Mouse (Mus musculus) lung, embryonic 14.5 days (tissue): ENCODE results near the gene Bmpr1b. TPM values are rescaled to one million over a fixed set of nuclear protein-coding genes. Genes with fewer than 3 reads are reported as not detected.
A peak's percentile ranks its signal among the peaks of the same experiment; 100 is the strongest.

Experiments used
- ATAC-seq: fragments of 200-750 bp; cut with Nextera tagmentation; 2 replicates; pipeline ENCODE4 v1.8.0; 2017; ENCODE audit warnings: mild to moderate bottlenecking, moderate TSS enrichment, moderate library complexity; ENCODE audit not compliant: insufficient read depth
- DNase-seq: peaks from one replicate; pipeline ENCODE4 v3.0.0-alpha.2; 2015
- H3K27ac ChIP-seq: fragments of 300-500 bp; sonication (generic); 2 replicates; pipeline ENCODE4 v1.5.1; 2014; ENCODE audit warnings: low read depth, mild to moderate bottlenecking, moderate library complexity
- H3K27me3 ChIP-seq: fragments of 300-500 bp; sonication (generic); 2 replicates; pipeline ENCODE4 v1.6.1; 2014; ENCODE audit warnings: low read length, control low read depth; ENCODE audit not compliant: insufficient read depth
- H3K36me3 ChIP-seq: fragments of 300-500 bp; sonication (generic); 2 replicates; pipeline ENCODE4 v1.6.1; 2014; ENCODE audit warnings: control low read depth; ENCODE audit not compliant: insufficient read depth
- H3K4me1 ChIP-seq: fragments of 300-500 bp; sonication (generic); 2 replicates; pipeline ENCODE4 v1.6.1; 2014; ENCODE audit warnings: antibody characterized with exemption, control low read depth; ENCODE audit not compliant: insufficient read depth
- H3K4me2 ChIP-seq: fragments of 300-500 bp; sonication (generic); 2 replicates; pipeline ENCODE4 v1.6.1; 2014; ENCODE audit warnings: mild to moderate bottlenecking
- H3K4me3 ChIP-seq: fragments of 300-500 bp; sonication (generic); 2 replicates; pipeline ENCODE4 v1.5.1; 2014; ENCODE audit warnings: low read depth, low read length
- H3K9ac ChIP-seq: fragments of 300-500 bp; sonication (generic); 2 replicates; pipeline ENCODE4 v1.6.1; 2014
- H3K9me3 ChIP-seq: fragments of 300-500 bp; sonication (generic); 2 replicates; pipeline ENCODE4 v1.6.1; 2016; ENCODE audit warnings: low read depth, low read length, control low read depth
- CTCF ChIP-seq: IDR thresholded peaks from 2 replicates; pipeline ENCODE4 v1.5.1; 2016; ENCODE audit warnings: antibody characterized with exemption, low read depth
- WGBS: fragments of 180-500 bp; shearing (Covaris S2); extraction: QIAGEN DNeasy Blood & Tissue Kit; methylation state at CpG from one replicate; pipeline ENCODE4 v1.1.7; 2014; 5-methylcytosine and 5-hydroxymethylcytosine counted together
- polyA plus RNA-seq: library from polyadenylated mRNA; unstranded; fragments of >200 nt; fragmentation: Nextera tagmentation; extraction: Ambion mirVana; gene quantifications from 2 replicates; pipeline ENCODE4 v1.2.1, GENCODE M21; 2014

The Bmpr1b gene
- polyA plus RNA-seq, 1 experiment from 2014 or later: 6.7 TPM

GRCm38 (mm10) chr3:141981613-141982432 lies 187.4 kb downstream of the Bmpr1b start:
- ATAC-seq: peak; percentile 73
- no peaks in the 10 kb centered on the region for H3K36me3 ChIP-seq
- no peaks in the 10 kb centered on the region for H3K27me3 ChIP-seq
- H3K9me3 ChIP-seq: no peaks in the 10 kb centered on the region
- peak; percentile 23 for DNase-seq
- H3K4me3 ChIP-seq: peak overlapping the region; percentile 15; the same call in 1 of the 2 replicates
- peak overlapping the region; percentile 60 for H3K27ac ChIP-seq
- WGBS: 70% methylated on average over 24 of the region's 24 CpGs
- no peak for TF ChIP-seq CTCF
- H3K4me2 ChIP-seq: peak overlapping the region; percentile 34
- no peak overlapping the region for H3K9ac ChIP-seq
- no peaks in the 10 kb centered on the region for H3K4me1 ChIP-seq

- DNase-seq (no peak), ATAC-seq (no peak)
- Histone ChIP-seq H3K27ac (no peak overlapping the region), H3K4me2 (no peak overlapping the region), H3K27me3 (no peaks in the 10 kb centered on the region), H3K9me3 (no peaks in the 10 kb centered on the region), H3K4me3 (no peak overlapping the region), H3K4me1 (no peaks in the 10 kb centered on the region), H3K9ac (no peak overlapping the region), H3K36me3 (no peaks in the 10 kb centered on the region)
- 65% methylated on average over 4 of the region's 4 CpGs for WGBS
- TF ChIP-seq CTCF: no peak
Measured at GRCm38 (mm10) chr3:141966244-141966643, 203.0 kb downstream of the Bmpr1b start.

GRCm38 (mm10) chr3:141952931-141953330 lies 216.3 kb downstream of the Bmpr1b start:
- Histone ChIP-seq H3K4me1 (no peaks in the 10 kb centered on the region), H3K9me3 (no peaks in the 10 kb centered on the region), H3K4me2 (no peak overlapping the region), H3K27ac (no peak overlapping the region), H3K36me3 (no peaks in the 10 kb centered on the region), H3K9ac (no peak overlapping the region), H3K4me3 (no peak overlapping the region), H3K27me3 (no peaks in the 10 kb centered on the region)
- TF ChIP-seq CTCF: no peak
- WGBS: 50% methylated on average over 6 of the region's 6 CpGs
- ATAC-seq (no peak), DNase-seq (no peak)

GRCm38 (mm10) chr3:141950642-141951041 lies 218.6 kb downstream of the Bmpr1b start:
- Histone ChIP-seq H3K4me2 (no peak overlapping the region), H3K27ac (no peak overlapping the region), H3K36me3 (no peaks in the 10 kb centered on the region), H3K9me3 (no peaks in the 10 kb centered on the region), H3K9ac (no peak overlapping the region), H3K27me3 (no peaks in the 10 kb centered on the region), H3K4me3 (no peak overlapping the region), H3K4me1 (no peaks in the 10 kb centered on the region)
- ATAC-seq (no peak), DNase-seq (no peak)
- TF ChIP-seq CTCF: no peak
- 60% methylated on average over 8 of the region's 8 CpGs for WGBS

GRCm38 (mm10) chr3:141948506-141948905 lies 220.7 kb downstream of the Bmpr1b start:
- Histone ChIP-seq H3K27me3 (no peaks in the 10 kb centered on the region), H3K4me3 (no peak overlapping the region), H3K9me3 (no peaks in the 10 kb centered on the region), H3K36me3 (no peaks in the 10 kb centered on the region), H3K9ac (no peak overlapping the region), H3K4me2 (no peak overlapping the region), H3K27ac (no peak overlapping the region), H3K4me1 (no peaks in the 10 kb centered on the region)
- WGBS: 73% methylated on average over 1 of the region's 1 CpGs
- TF ChIP-seq CTCF: no peak
- ATAC-seq (no peak), DNase-seq (no peak)

- no peak overlapping the region for H3K9ac ChIP-seq
Measured at GRCm38 (mm10) chr3:141948096-141948495, 221.1 kb downstream of the Bmpr1b start.

GRCm38 (mm10) chr3:141946846-141947245 lies 222.4 kb downstream of the Bmpr1b start:
- ATAC-seq: no peak
- Histone ChIP-seq H3K27ac (no peak overlapping the region), H3K27me3 (no peaks in the 10 kb centered on the region), H3K4me1 (no peaks in the 10 kb centered on the region), H3K36me3 (no peaks in the 10 kb centered on the region), H3K4me3 (no peak overlapping the region), H3K4me2 (no peak overlapping the region), H3K9ac (no peak overlapping the region), H3K9me3 (no peaks in the 10 kb centered on the region)
- DNase-seq: peak; percentile 62
- no peak for TF ChIP-seq CTCF
- WGBS: 75% methylated on average over 2 of the region's 2 CpGs

More at GRCm38 (mm10) chr3:141948096-141948495, 221.1 kb downstream of the Bmpr1b start:
- H3K27ac ChIP-seq: no peak overlapping the region
- ATAC-seq (no peak), DNase-seq (peak; percentile 59)
- WGBS: 56% methylated on average over 3 of the region's 3 CpGs
- H3K9me3 ChIP-seq: no peaks in the 10 kb centered on the region
- no peaks in the 10 kb centered on the region for H3K36me3 ChIP-seq
- no peak overlapping the region for H3K4me2 ChIP-seq
- H3K27me3 ChIP-seq: no peaks in the 10 kb centered on the region
- TF ChIP-seq CTCF: no peak
- H3K4me1 ChIP-seq: no peaks in the 10 kb centered on the region
- no peak overlapping the region for H3K4me3 ChIP-seq
